Mouse (Mus musculus): ENCODE data around the gene Phyhipl. TPM values are rescaled to one million over a fixed set of nuclear protein-coding genes. Genes with fewer than 3 reads are reported as not detected.

Phyhipl gene
- polyA plus RNA-seq, 2 experiments from 2014 or later, result not detected

GRCm38 (mm10) chr10:70532249-70532648, 123.5 kb downstream of the Phyhipl start:
- ATAC-seq, result no peak

- ATAC-seq, result no peak
Observed at GRCm38 (mm10) chr10:70530185-70530823, 125.5 kb downstream of the Phyhipl start.

- ATAC-seq, result no peak
Observed at GRCm38 (mm10) chr10:70521379-70521778, 134.4 kb downstream of the Phyhipl start.

GRCm38 (mm10) chr10:70520143-70521131, 135.3 kb downstream of the Phyhipl start:
- ATAC-seq, result no peak

- no peak for ATAC-seq
Observed at GRCm38 (mm10) chr10:70519640-70520099, 136.1 kb downstream of the Phyhipl start.

GRCm38 (mm10) chr10:70516661-70517060, 139.1 kb downstream of the Phyhipl start:
- no peak for ATAC-seq

GRCm38 (mm10) chr10:70514848-70515247, 140.9 kb downstream of the Phyhipl start:
- ATAC-seq, result no peak

GRCm38 (mm10) chr10:70507880-70508279, 147.9 kb downstream of the Phyhipl start:
- ATAC-seq, result no peak

Other genes starting within 250 kb of the Phyhipl start
- gene Fam13c, start 215.5 kb downstream of the Phyhipl start, polyA plus RNA-seq (2017; shearing (Covaris generic)), result not detected